Mouse (Mus musculus) thymus, adult 2 months (tissue): ENCODE results near the gene Cpsf7. TPM values are rescaled to one million over a fixed set of nuclear protein-coding genes. Genes with fewer than 3 reads are reported as not detected.
"Not testable (repeated sequence)": the region's sequence is repeated elsewhere in the genome, so short reads cannot be mapped to it uniquely, and the experiment has no call there.

Experiments used
- DNase-seq: peaks from one replicate; pipeline ENCODE4 v3.0.0; 2021
- H3K27ac ChIP-seq: fragments of 200-500 bp; 2 replicates; pipeline ENCODE4 v1.5.1; 2012; ENCODE audit warnings: low read length, control low read depth; ENCODE audit not compliant: control insufficient read depth, insufficient read depth
- H3K27me3 ChIP-seq: fragments of 200-500 bp; 2 replicates; pipeline ENCODE4 v1.6.1; 2012; ENCODE audit warnings: mild to moderate bottlenecking, low read length, moderate library complexity, mixed read lengths; ENCODE audit not compliant: control insufficient read depth, insufficient read depth
- H3K36me3 ChIP-seq: fragments of 200-500 bp; 2 replicates; pipeline ENCODE4 v1.6.1; 2012; ENCODE audit warnings: mild to moderate bottlenecking, low read length, moderate library complexity; ENCODE audit not compliant: control insufficient read depth, insufficient read depth
- H3K4me1 ChIP-seq: fragments of 200-500 bp; replicated peaks from 2 replicates; pipeline ENCODE4 v1.6.1; 2012; ENCODE audit warnings: low read length; ENCODE audit not compliant: control insufficient read depth, insufficient read depth
- H3K4me3 ChIP-seq: fragments of 200-500 bp; 2 replicates; pipeline ENCODE4 v1.5.1; 2012; ENCODE audit warnings: mild to moderate bottlenecking, low read length, control low read depth, moderate library complexity; ENCODE audit not compliant: control insufficient read depth, insufficient read depth
- CTCF ChIP-seq: fragments of 200-500 bp; IDR thresholded peaks from 2 replicates; pipeline ENCODE4 v1.5.1; 2012; ENCODE audit warnings: mild to moderate bottlenecking, control low read depth, low read length, moderate library complexity, borderline replicate concordance; ENCODE audit not compliant: control insufficient read depth, poor library complexity, insufficient read depth; ENCODE audit errors: extremely low read depth
- POLR2A ChIP-seq: fragments of 200-500 bp; IDR thresholded peaks from 2 replicates; pipeline ENCODE4 v1.6.1; 2012; ENCODE audit warnings: mild to moderate bottlenecking, low read length, control low read depth, moderate library complexity; ENCODE audit not compliant: control insufficient read depth, poor library complexity, insufficient read depth; ENCODE audit errors: extremely low read depth
- WGBS: fragments of 180-500 bp; shearing (Covaris S2); methylation state at CpG from one replicate; pipeline ENCODE4 v1.1.7; 2018; 5-methylcytosine and 5-hydroxymethylcytosine counted together
- polyA plus RNA-seq: library from polyadenylated mRNA; depleted of rRNA; stranded (reverse); fragments of >200 nt; gene quantifications from 2 replicates; pipeline ENCODE4 v1.2.3, GENCODE M21; 2012

The Cpsf7 gene
- polyA plus RNA-seq, 1 experiment: 113 TPM

GRCm38 (mm10) chr19:10557430-10557829, 32.4 kb downstream of the Cpsf7 start:
- peaks cover 6% of the 10 kb centered on the region for H3K4me1 ChIP-seq
- H3K4me3 ChIP-seq: no peak overlapping the region
- DNase-seq: no peak
- no peaks in the 10 kb centered on the region for H3K36me3 ChIP-seq
- no peaks in the 10 kb centered on the region for H3K27me3 ChIP-seq
- WGBS: 94% methylated on average over 2 of the region's 2 CpGs
- H3K27ac ChIP-seq: no peak overlapping the region
- TF ChIP-seq CTCF (no peak), POLR2A (no peak)

GRCm38 (mm10) chr19:10557837-10558375, 32.8 kb downstream of the Cpsf7 start:
- not testable (repeated sequence) for H3K4me3 ChIP-seq, H3K36me3 ChIP-seq, H3K27ac ChIP-seq, H3K27me3 ChIP-seq, DNase-seq, H3K4me1 ChIP-seq
- WGBS: 82% methylated on average over 4 of the region's 4 CpGs

- H3K4me1 ChIP-seq: peaks cover 6% of the 10 kb centered on the region
- WGBS: 70% methylated on average over 5 of the region's 5 CpGs
- no peak for TF ChIP-seq CTCF
- TF ChIP-seq POLR2A: no peak
- no peaks in the 10 kb centered on the region for H3K36me3 ChIP-seq
- no peaks in the 10 kb centered on the region for H3K27me3 ChIP-seq
- no peak for DNase-seq
- no peak overlapping the region for H3K27ac ChIP-seq
- no peak overlapping the region for H3K4me3 ChIP-seq
Observed at GRCm38 (mm10) chr19:10560108-10560507, 35.0 kb downstream of the Cpsf7 start.

GRCm38 (mm10) chr19:10561558-10562314, 36.7 kb downstream of the Cpsf7 start:
- no peaks in the 10 kb centered on the region; the same call in 1 of the 2 replicates for H3K4me1 ChIP-seq
- 87% methylated on average over 6 of the region's 6 CpGs for WGBS
- no peaks in the 10 kb centered on the region for H3K27me3 ChIP-seq
- H3K4me3 ChIP-seq: no peak overlapping the region
- no peaks in the 10 kb centered on the region for H3K36me3 ChIP-seq
- TF ChIP-seq CTCF: no peak
- TF ChIP-seq POLR2A: no peak
- H3K27ac ChIP-seq: no peak overlapping the region
- DNase-seq: no peak

GRCm38 (mm10) chr19:10562351-10562750, 37.3 kb downstream of the Cpsf7 start:
- Histone ChIP-seq H3K4me1 (no peaks in the 10 kb centered on the region), H3K27ac (no peak overlapping the region), H3K4me3 (no peak overlapping the region), H3K36me3 (no peaks in the 10 kb centered on the region), H3K27me3 (no peaks in the 10 kb centered on the region)
- no peak for DNase-seq
- WGBS: 73% methylated on average over 5 of the region's 5 CpGs
- no peak for TF ChIP-seq CTCF
- TF ChIP-seq POLR2A: no peak

GRCm38 (mm10) chr19:10564278-10564677, 39.2 kb downstream of the Cpsf7 start:
- H3K27me3 ChIP-seq: no peaks in the 10 kb centered on the region
- WGBS: 83% methylated on average over 6 of the region's 6 CpGs

GRCm38 (mm10) chr19:10565217-10565616, 40.2 kb downstream of the Cpsf7 start:
- no peaks in the 10 kb centered on the region for H3K4me1 ChIP-seq
- no peaks in the 10 kb centered on the region; the same call in 1 of the 2 replicates for H3K36me3 ChIP-seq
- H3K27me3 ChIP-seq: no peaks in the 10 kb centered on the region
- WGBS: 87% methylated on average over 4 of the region's 4 CpGs
- no peak overlapping the region for H3K27ac ChIP-seq
- TF ChIP-seq POLR2A (no peak), CTCF (no peak)
- no peak overlapping the region for H3K4me3 ChIP-seq
- DNase-seq: no peak

More at GRCm38 (mm10) chr19:10564278-10564677, 39.2 kb downstream of the Cpsf7 start:
- Histone ChIP-seq H3K27ac (no peak overlapping the region), H3K36me3 (no peaks in the 10 kb centered on the region; the same call in 1 of the 2 replicates), H3K4me1 (no peaks in the 10 kb centered on the region), H3K4me3 (no peak overlapping the region)
- no peak for TF ChIP-seq POLR2A
- TF ChIP-seq CTCF: no peak
- no peak for DNase-seq
